Mouse (Mus musculus) heart, embryonic 15.5 days (tissue): ENCODE results near the gene Hoxb13. TPM values are rescaled to one million over a fixed set of nuclear protein-coding genes. Genes with fewer than 3 reads are reported as not detected.

Experiments used
- ATAC-seq: fragments of 200-750 bp; cut with Nextera tagmentation; replicated peaks from 2 replicates; pipeline ENCODE4 v1.8.0; 2017; ENCODE audit warnings: low read depth, moderate TSS enrichment; ENCODE audit not compliant: insufficient number of reproducible peaks, insufficient read depth, low FRiP score
- H3K27ac ChIP-seq: fragments of 300-500 bp; sonication (generic); 2 replicates; pipeline ENCODE4 v1.5.1; 2015; ENCODE audit warnings: mild to moderate bottlenecking, inconsistent platforms
- H3K27me3 ChIP-seq: fragments of 300-500 bp; sonication (generic); 2 replicates; pipeline ENCODE4 v1.6.1; 2015; ENCODE audit warnings: inconsistent platforms
- H3K36me3 ChIP-seq: fragments of 300-500 bp; sonication (generic); 2 replicates; pipeline ENCODE4 v1.6.1; 2015; ENCODE audit warnings: mild to moderate bottlenecking, inconsistent platforms
- H3K4me1 ChIP-seq: fragments of 300-500 bp; sonication (generic); replicated peaks from 2 replicates; pipeline ENCODE4 v1.6.1; 2015; ENCODE audit warnings: inconsistent platforms
- H3K4me2 ChIP-seq: fragments of 300-500 bp; sonication (generic); 2 replicates; pipeline ENCODE4 v1.6.1; 2015; ENCODE audit warnings: inconsistent platforms, mild to moderate bottlenecking, moderate library complexity
- H3K4me3 ChIP-seq: fragments of 300-500 bp; sonication (generic); 2 replicates; pipeline ENCODE4 v1.5.1; 2015; ENCODE audit warnings: mild to moderate bottlenecking, inconsistent platforms
- H3K9ac ChIP-seq: fragments of 300-500 bp; sonication (generic); 2 replicates; pipeline ENCODE4 v1.6.1; 2015; ENCODE audit warnings: mild to moderate bottlenecking, inconsistent platforms
- H3K9me3 ChIP-seq: fragments of 300-500 bp; sonication (generic); replicated peaks from 2 replicates; pipeline ENCODE4 v1.6.1; 2016; ENCODE audit warnings: inconsistent platforms
- WGBS: fragments of 180-500 bp; shearing (Covaris S2); methylation state at CpG from one replicate; pipeline ENCODE4 v1.1.7; 2015; ENCODE audit warnings: mixed read lengths; 5-methylcytosine and 5-hydroxymethylcytosine counted together
- polyA plus RNA-seq: library from polyadenylated mRNA; unstranded; fragments of >200 nt; fragmentation: Nextera tagmentation; extraction: Ambion mirVana; gene quantifications from 2 replicates; pipeline ENCODE4 v1.2.1, GENCODE M21; 2015

Hoxb13 gene
- polyA plus RNA-seq, 1 experiment from 2014 or later: not detected

GRCm38 (mm10) chr11:96191132-96191531 lies 3.0 kb upstream of the Hoxb13 start:
- H3K4me2 ChIP-seq: no peak overlapping the region
- H3K4me3 ChIP-seq: no peak overlapping the region
- 0 out of 2 replicates have a peak, but pooled peaks cover 9% of the 10 kb centered on the region for H3K4me1 ChIP-seq
- no peak for ATAC-seq
- H3K27ac ChIP-seq: no peak overlapping the region
- peaks cover 100% of the 10 kb centered on the region for H3K27me3 ChIP-seq
- H3K9ac ChIP-seq: no peak overlapping the region
- no peaks in the 10 kb centered on the region for H3K9me3 ChIP-seq
- WGBS: 5% methylated on average over 5 of the region's 5 CpGs
- no peaks in the 10 kb centered on the region for H3K36me3 ChIP-seq

GRCm38 (mm10) chr11:96194401-96194710 lies 240 bp downstream of the Hoxb13 start:
- ATAC-seq: no peak
- Histone ChIP-seq H3K27me3 (peaks cover 100% of the 10 kb centered on the region), H3K4me2 (peak overlapping the region; percentile 33), H3K9ac (no peak overlapping the region), H3K36me3 (no peaks in the 10 kb centered on the region), H3K4me1 (0 out of 2 replicates have a peak, but pooled peaks cover 9% of the 10 kb centered on the region), H3K4me3 (peak overlapping the region; percentile 24; the same call in 1 of the 2 replicates), H3K27ac (no peak overlapping the region), H3K9me3 (no peaks in the 10 kb centered on the region)
- WGBS: 3% methylated on average over 10 of the region's 10 CpGs

GRCm38 (mm10) chr11:96194961-96195640 lies 985 bp downstream of the Hoxb13 start:
- Histone ChIP-seq H3K27me3 (peaks cover 100% of the 10 kb centered on the region), H3K4me3 (no peak overlapping the region), H3K27ac (no peak overlapping the region), H3K9me3 (no peaks in the 10 kb centered on the region), H3K36me3 (no peaks in the 10 kb centered on the region), H3K4me2 (no peak overlapping the region), H3K9ac (no peak overlapping the region), H3K4me1 (0 out of 2 replicates have a peak, but pooled peaks cover 9% of the 10 kb centered on the region)
- no peak for ATAC-seq
- WGBS: 9% methylated on average over 11 of the region's 11 CpGs

GRCm38 (mm10) chr11:96195769-96196280 lies 1.7 kb downstream of the Hoxb13 start:
- Histone ChIP-seq H3K27me3 (peaks cover 100% of the 10 kb centered on the region), H3K4me3 (no peak overlapping the region), H3K9ac (no peak overlapping the region), H3K4me2 (no peak overlapping the region), H3K9me3 (no peaks in the 10 kb centered on the region), H3K36me3 (no peaks in the 10 kb centered on the region), H3K4me1 (0 out of 2 replicates have a peak, but pooled peaks cover 9% of the 10 kb centered on the region), H3K27ac (no peak overlapping the region)
- WGBS: 2% methylated on average over 20 of the region's 20 CpGs
- no peak for ATAC-seq

- Histone ChIP-seq H3K27me3 (peaks cover 100% of the 10 kb centered on the region), H3K9me3 (no peaks in the 10 kb centered on the region), H3K36me3 (no peaks in the 10 kb centered on the region), H3K4me1 (0 out of 2 replicates have a peak, but pooled peaks cover 13% of the 10 kb centered on the region), H3K4me2 (no peak overlapping the region), H3K9ac (no peak overlapping the region), H3K4me3 (no peak overlapping the region), H3K27ac (no peak overlapping the region)
- no peak for ATAC-seq
- WGBS: under 1% methylated on average over 12 of the region's 12 CpGs
Measured at GRCm38 (mm10) chr11:96198642-96199041, 4.5 kb downstream of the Hoxb13 start.

- WGBS: 3% methylated on average over 22 of the region's 22 CpGs
- ATAC-seq: no peak
- H3K27me3 ChIP-seq: peaks cover 100% of the 10 kb centered on the region
Measured at GRCm38 (mm10) chr11:96199181-96200086, 5.3 kb downstream of the Hoxb13 start.

GRCm38 (mm10) chr11:96200183-96200655 lies 6.1 kb downstream of the Hoxb13 start:
- 0 out of 2 replicates have a peak, but pooled peaks cover 8% of the 10 kb centered on the region for H3K4me1 ChIP-seq
- H3K9ac ChIP-seq: no peak overlapping the region
- H3K4me2 ChIP-seq: no peak overlapping the region
- no peaks in the 10 kb centered on the region for H3K36me3 ChIP-seq
- ATAC-seq: no peak
- H3K27ac ChIP-seq: no peak overlapping the region
- H3K4me3 ChIP-seq: no peak overlapping the region
- H3K9me3 ChIP-seq: no peaks in the 10 kb centered on the region
- 2% methylated on average over 14 of the region's 14 CpGs for WGBS
- peaks cover 100% of the 10 kb centered on the region for H3K27me3 ChIP-seq

More at GRCm38 (mm10) chr11:96199181-96200086, 5.3 kb downstream of the Hoxb13 start:
- no peak overlapping the region for H3K27ac ChIP-seq
- H3K4me2 ChIP-seq: no peak overlapping the region
- no peak overlapping the region for H3K9ac ChIP-seq
- no peaks in the 10 kb centered on the region for H3K9me3 ChIP-seq
- no peaks in the 10 kb centered on the region for H3K36me3 ChIP-seq
- H3K4me1 ChIP-seq: 0 out of 2 replicates have a peak, but pooled peaks cover 8% of the 10 kb centered on the region
- no peak overlapping the region for H3K4me3 ChIP-seq

GRCm38 (mm10) chr11:96201741-96202140 lies 7.6 kb downstream of the Hoxb13 start:
- no peak overlapping the region for H3K27ac ChIP-seq
- H3K9me3 ChIP-seq: no peaks in the 10 kb centered on the region
- no peaks in the 10 kb centered on the region for H3K36me3 ChIP-seq
- peaks cover 100% of the 10 kb centered on the region for H3K27me3 ChIP-seq
- 0 out of 2 replicates have a peak, but pooled peaks cover 8% of the 10 kb centered on the region for H3K4me1 ChIP-seq
- H3K4me2 ChIP-seq: no peak overlapping the region
- ATAC-seq: no peak
- H3K4me3 ChIP-seq: no peak overlapping the region
- H3K9ac ChIP-seq: no peak overlapping the region

- no peaks in the 10 kb centered on the region for H3K9me3 ChIP-seq
- no peak for ATAC-seq
- no peak overlapping the region for H3K4me3 ChIP-seq
- no peak overlapping the region for H3K4me2 ChIP-seq
- 3% methylated on average over 14 of the region's 14 CpGs for WGBS
- no peak overlapping the region for H3K27ac ChIP-seq
- H3K27me3 ChIP-seq: peaks cover 100% of the 10 kb centered on the region
- no peak overlapping the region for H3K9ac ChIP-seq
- 0 out of 2 replicates have a peak, but pooled peaks cover 8% of the 10 kb centered on the region for H3K4me1 ChIP-seq
- H3K36me3 ChIP-seq: no peaks in the 10 kb centered on the region
Measured at GRCm38 (mm10) chr11:96202401-96203081, 8.4 kb downstream of the Hoxb13 start.

GRCm38 (mm10) chr11:96203182-96203788 lies 9.2 kb downstream of the Hoxb13 start:
- H3K27me3 ChIP-seq: peaks cover 100% of the 10 kb centered on the region
- H3K4me1 ChIP-seq: 0 out of 2 replicates have a peak, but pooled peaks cover 8% of the 10 kb centered on the region
- no peak for ATAC-seq
- WGBS: 2% methylated on average over 37 of the region's 37 CpGs
- no peak overlapping the region for H3K9ac ChIP-seq
- no peak overlapping the region for H3K27ac ChIP-seq
- H3K4me2 ChIP-seq: no peak overlapping the region
- 0 out of 2 replicates have a peak overlapping the region, but pooled peaks have one; percentile 10 for H3K4me3 ChIP-seq
- H3K36me3 ChIP-seq: no peaks in the 10 kb centered on the region
- H3K9me3 ChIP-seq: no peaks in the 10 kb centered on the region
